Mouse (Mus musculus) limb, embryonic 15.5 days (tissue): Measurements from ENCODE around the gene Sap30l. TPM values are rescaled to one million over a fixed set of nuclear protein-coding genes. Genes with fewer than 3 reads are reported as not detected.
"Not testable (repeated sequence)": the region's sequence is repeated elsewhere in the genome, so short reads cannot be mapped to it uniquely, and the experiment has no call there.

Source experiments
- ATAC-seq: fragments of 200-750 bp; cut with Nextera tagmentation; 2 replicates; pipeline ENCODE4 v1.8.0; 2017; ENCODE audit warnings: low read depth, moderate TSS enrichment; ENCODE audit not compliant: insufficient number of reproducible peaks, low FRiP score, low TSS enrichment
- H3K27ac ChIP-seq: fragments of 300-500 bp; sonication (generic); 2 replicates; pipeline ENCODE4 v1.5.1; 2015; ENCODE audit warnings: moderate library complexity, mild to moderate bottlenecking, inconsistent platforms
- H3K27me3 ChIP-seq: fragments of 300-500 bp; sonication (generic); 2 replicates; pipeline ENCODE4 v1.6.1; 2015; ENCODE audit warnings: inconsistent platforms
- H3K36me3 ChIP-seq: fragments of 300-500 bp; sonication (generic); 2 replicates; pipeline ENCODE4 v1.6.1; 2015; ENCODE audit warnings: inconsistent platforms
- H3K4me1 ChIP-seq: fragments of 300-500 bp; sonication (generic); 2 replicates; pipeline ENCODE4 v1.6.1; 2015; ENCODE audit warnings: inconsistent platforms
- H3K4me2 ChIP-seq: fragments of 300-500 bp; sonication (generic); 2 replicates; pipeline ENCODE4 v1.6.1; 2015; ENCODE audit warnings: mild to moderate bottlenecking, inconsistent platforms
- H3K4me3 ChIP-seq: fragments of 300-500 bp; sonication (generic); 2 replicates; pipeline ENCODE4 v1.5.1; 2015; ENCODE audit warnings: mild to moderate bottlenecking, inconsistent platforms
- H3K9ac ChIP-seq: fragments of 300-500 bp; sonication (generic); 2 replicates; pipeline ENCODE4 v1.6.1; 2015; ENCODE audit warnings: inconsistent platforms
- H3K9me3 ChIP-seq: fragments of 300-500 bp; sonication (generic); 2 replicates; pipeline ENCODE4 v1.6.1; 2016; ENCODE audit warnings: inconsistent platforms
- WGBS: fragments of 180-500 bp; shearing (Covaris S2); methylation state at CpG from one replicate; pipeline ENCODE4 v1.1.7; 2015; 5-methylcytosine and 5-hydroxymethylcytosine counted together
- polyA plus RNA-seq: library from polyadenylated mRNA; unstranded; fragments of >200 nt; fragmentation: Nextera tagmentation; extraction: Ambion mirVana; gene quantifications from 2 replicates; pipeline ENCODE4 v1.2.1, GENCODE M21; 2015

Gene Sap30l
- polyA plus RNA-seq, 1 experiment from 2014 or later: 13.1 TPM

DNA sequence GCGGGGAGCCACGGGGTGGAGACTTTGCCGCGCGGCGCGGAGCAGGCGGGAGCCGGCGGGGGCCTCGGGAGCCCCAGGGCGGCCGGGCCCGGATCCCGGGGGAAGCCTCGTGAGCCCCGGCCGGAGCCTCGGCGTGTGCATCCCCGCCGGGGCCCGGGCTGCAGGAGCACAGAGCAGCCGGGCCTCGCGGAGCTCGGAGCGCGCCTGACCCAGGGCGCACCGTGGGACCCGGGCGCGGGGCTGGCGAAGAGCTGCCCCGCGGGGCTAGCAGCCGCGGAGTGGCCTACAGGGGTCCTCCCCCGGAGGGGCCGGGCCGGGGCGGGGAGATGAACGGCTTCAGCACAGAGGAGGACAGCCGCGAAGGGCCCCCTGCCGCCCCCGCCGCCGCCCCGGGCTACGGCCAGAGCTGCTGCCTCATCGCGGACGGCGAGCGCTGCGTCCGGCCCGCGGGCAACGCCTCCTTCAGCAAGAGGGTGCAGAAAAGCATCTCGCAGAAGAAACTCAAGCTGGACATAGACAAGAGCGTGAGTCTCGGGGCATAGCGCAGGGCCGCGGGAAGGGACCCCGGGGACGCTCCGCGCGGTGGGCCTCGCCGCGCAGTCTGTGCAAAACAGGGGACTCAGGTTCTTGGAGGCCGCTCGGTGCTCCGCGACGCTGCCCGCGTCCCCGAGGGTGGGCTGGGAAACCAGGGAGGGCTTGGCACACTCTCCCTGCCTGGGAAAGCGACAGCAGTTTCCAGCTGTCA lies 501 bp downstream of the Sap30l start:
- Histone ChIP-seq H3K27ac (peak overlapping the region; percentile 76), H3K4me2 (peak overlapping the region; percentile 94), H3K9me3 (no peaks in the 10 kb centered on the region), H3K27me3 (no peaks in the 10 kb centered on the region), H3K9ac (peak overlapping the region; percentile 95), H3K36me3 (peaks cover 8% of the 10 kb centered on the region), H3K4me1 (peaks cover 28% of the 10 kb centered on the region), H3K4me3 (peak overlapping the region; percentile 96)
- WGBS: under 1% methylated on average over 65 of the region's 85 CpGs
- peak; percentile 43 for ATAC-seq

GRCm38 (mm10) chr11:57802511-57802870 lies 1.1 kb downstream of the Sap30l start:
- ATAC-seq: no peak
- H3K36me3 ChIP-seq: peaks cover 12% of the 10 kb centered on the region
- peaks cover 28% of the 10 kb centered on the region for H3K4me1 ChIP-seq
- H3K4me2 ChIP-seq: peak overlapping the region; percentile 94
- H3K4me3 ChIP-seq: peak overlapping the region; percentile 96
- 1% methylated on average over 18 of the region's 18 CpGs for WGBS
- H3K27me3 ChIP-seq: no peaks in the 10 kb centered on the region
- peak overlapping the region; percentile 95 for H3K9ac ChIP-seq
- no peaks in the 10 kb centered on the region for H3K9me3 ChIP-seq
- H3K27ac ChIP-seq: peak overlapping the region; percentile 76

- Histone ChIP-seq H3K9me3 (no peaks in the 10 kb centered on the region), H3K36me3 (peaks cover 31% of the 10 kb centered on the region), H3K27ac (no peak overlapping the region), H3K4me1 (peaks cover 26% of the 10 kb centered on the region), H3K4me2 (no peak overlapping the region), H3K9ac (no peak overlapping the region), H3K4me3 (no peak overlapping the region), H3K27me3 (no peaks in the 10 kb centered on the region)
- ATAC-seq: no peak
- WGBS: 61% methylated on average over 3 of the region's 3 CpGs
These were observed 3.6 kb downstream of the Sap30l start for GRCm38 (mm10) chr11:57805047-57805446.

- no peaks in the 10 kb centered on the region for H3K9me3 ChIP-seq
- 92% methylated on average over 17 of the region's 17 CpGs for WGBS
These were observed 7.7 kb downstream of the Sap30l start for GRCm38 (mm10) chr11:57809017-57809731.

GRCm38 (mm10) chr11:57809732-57810098 lies 8.3 kb downstream of the Sap30l start:
- Histone ChIP-seq H3K27me3 (no peaks in the 10 kb centered on the region), H3K4me2 (no peak overlapping the region), H3K4me3 (no peak overlapping the region), H3K9ac (no peak overlapping the region), H3K4me1 (no peaks in the 10 kb centered on the region), H3K27ac (no peak overlapping the region), H3K9me3 (no peaks in the 10 kb centered on the region), H3K36me3 (peaks cover 47% of the 10 kb centered on the region)
- 89% methylated on average over 8 of the region's 8 CpGs for WGBS
- no peak for ATAC-seq

More at GRCm38 (mm10) chr11:57809017-57809731, 7.7 kb downstream of the Sap30l start:
- Histone ChIP-seq H3K4me1 (no peaks in the 10 kb centered on the region), H3K4me3 (no peak overlapping the region), H3K9ac (no peak overlapping the region), H3K27me3 (no peaks in the 10 kb centered on the region), H3K27ac (no peak overlapping the region), H3K36me3 (peaks cover 47% of the 10 kb centered on the region), H3K4me2 (no peak overlapping the region)
- no peak for ATAC-seq

- Histone ChIP-seq H3K4me2 (no peak overlapping the region), H3K27me3 (no peaks in the 10 kb centered on the region), H3K36me3 (peaks cover 44% of the 10 kb centered on the region), H3K4me3 (no peak overlapping the region), H3K4me1 (no peaks in the 10 kb centered on the region), H3K9ac (no peak overlapping the region), H3K9me3 (no peaks in the 10 kb centered on the region), H3K27ac (no peak overlapping the region)
- no peak for ATAC-seq
- WGBS: 70% methylated on average over 7 of the region's 7 CpGs
These were observed 9.6 kb downstream of the Sap30l start for GRCm38 (mm10) chr11:57811006-57811405.

DNA sequence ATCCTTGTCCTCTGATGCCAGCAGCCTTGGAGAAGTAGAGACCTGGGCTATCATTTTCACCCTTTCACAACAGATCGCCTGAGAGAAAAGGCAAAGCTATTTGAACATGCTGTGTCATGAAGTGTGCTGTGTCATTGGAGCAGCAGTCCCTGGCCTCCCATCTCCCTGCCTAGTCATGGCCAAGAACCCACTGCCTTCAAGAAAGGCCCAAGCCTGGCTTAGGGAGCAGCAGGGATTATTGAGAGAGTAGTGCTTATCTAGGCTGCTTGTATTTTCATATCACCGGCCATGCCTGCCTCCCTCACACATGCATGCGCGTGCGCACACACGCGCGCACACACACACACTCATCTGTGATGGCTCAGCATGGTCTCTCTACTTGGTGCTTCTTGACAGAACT lies 10.8 kb downstream of the Sap30l start:
- Histone ChIP-seq H3K4me2 (no peak overlapping the region), H3K27me3 (no peaks in the 10 kb centered on the region), H3K9me3 (no peaks in the 10 kb centered on the region), H3K9ac (no peak overlapping the region), H3K4me1 (no peaks in the 10 kb centered on the region), H3K36me3 (peaks cover 38% of the 10 kb centered on the region), H3K27ac (no peak overlapping the region), H3K4me3 (no peak overlapping the region)
- no peak for ATAC-seq
- WGBS: 91% methylated on average over 8 of the region's 8 CpGs

- Histone ChIP-seq H3K27ac (no peak overlapping the region), H3K4me2 (no peak overlapping the region), H3K36me3 (peaks cover 27% of the 10 kb centered on the region), H3K4me3 (no peak overlapping the region), H3K27me3 (peaks cover under 1% of the 10 kb centered on the region; the same call in 1 of the 2 replicates), H3K4me1 (no peaks in the 10 kb centered on the region), H3K9me3 (no peaks in the 10 kb centered on the region), H3K9ac (no peak overlapping the region)
- WGBS: 87% methylated on average over 3 of the region's 3 CpGs
- ATAC-seq: no peak
These were observed 12.2 kb downstream of the Sap30l start for GRCm38 (mm10) chr11:57813641-57814040.

GRCm38 (mm10) chr11:57818189-57818588 lies 16.8 kb downstream of the Sap30l start:
- H3K36me3 ChIP-seq: no peaks in the 10 kb centered on the region
- no peaks in the 10 kb centered on the region for H3K9me3 ChIP-seq
- H3K4me3 ChIP-seq: no peak overlapping the region
- peaks cover 9% of the 10 kb centered on the region; the same call in 1 of the 2 replicates for H3K27me3 ChIP-seq
- no peak overlapping the region for H3K27ac ChIP-seq
- no peaks in the 10 kb centered on the region for H3K4me1 ChIP-seq
- no peak overlapping the region for H3K4me2 ChIP-seq
- 75% methylated on average over 4 of the region's 4 CpGs for WGBS
- no peak overlapping the region for H3K9ac ChIP-seq
- ATAC-seq: no peak

DNA sequence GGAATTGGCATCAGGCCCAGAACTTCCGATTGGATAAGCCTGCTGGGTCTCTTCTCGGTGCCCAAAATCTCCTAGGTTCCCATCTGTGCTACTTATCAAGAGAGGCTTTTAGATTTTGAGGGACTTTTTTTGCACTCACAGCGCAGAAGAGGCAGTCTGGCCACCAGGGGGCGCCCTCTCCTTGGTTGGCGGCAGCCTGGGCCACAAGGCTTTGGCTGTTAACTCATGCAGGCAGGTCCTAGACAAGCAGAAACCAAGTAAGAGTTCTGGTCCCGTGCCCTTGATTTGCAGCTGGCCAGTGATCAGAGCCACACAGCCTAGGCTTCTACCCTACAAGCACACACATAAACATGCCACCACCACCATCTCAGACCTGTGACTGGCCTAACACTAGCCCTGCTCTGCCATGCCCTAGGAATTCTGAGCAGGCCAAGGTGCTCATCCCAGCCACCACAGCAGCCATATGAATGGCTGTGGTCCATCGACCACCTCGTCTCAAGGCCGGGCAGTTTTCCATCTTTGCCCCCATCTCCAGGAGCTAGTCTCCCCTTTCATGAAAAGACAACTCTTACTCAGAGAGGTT lies 18.7 kb downstream of the Sap30l start:
- no peak overlapping the region for H3K9ac ChIP-seq
- 26% methylated on average over 9 of the region's 9 CpGs for WGBS
- H3K36me3 ChIP-seq: no peaks in the 10 kb centered on the region
- no peak overlapping the region for H3K27ac ChIP-seq
- 0 out of 2 replicates have a peak, but pooled peaks have one; percentile 52 for ATAC-seq
- peaks cover 9% of the 10 kb centered on the region; the same call in 1 of the 2 replicates for H3K27me3 ChIP-seq
- H3K4me2 ChIP-seq: no peak overlapping the region
- peaks cover 11% of the 10 kb centered on the region; the same call in 1 of the 2 replicates for H3K4me1 ChIP-seq
- no peak overlapping the region for H3K4me3 ChIP-seq
- no peaks in the 10 kb centered on the region for H3K9me3 ChIP-seq

GRCm38 (mm10) chr11:57823159-57823558 lies 21.7 kb downstream of the Sap30l start:
- H3K27ac ChIP-seq, H3K9ac ChIP-seq, H3K36me3 ChIP-seq, H3K4me3 ChIP-seq, ATAC-seq, H3K4me2 ChIP-seq, H3K9me3 ChIP-seq: not testable (repeated sequence)
- Histone ChIP-seq H3K27me3 (peaks cover 28% of the 10 kb centered on the region), H3K4me1 (peaks cover 22% of the 10 kb centered on the region)
- 93% methylated on average over 2 of the region's 2 CpGs for WGBS

DNA sequence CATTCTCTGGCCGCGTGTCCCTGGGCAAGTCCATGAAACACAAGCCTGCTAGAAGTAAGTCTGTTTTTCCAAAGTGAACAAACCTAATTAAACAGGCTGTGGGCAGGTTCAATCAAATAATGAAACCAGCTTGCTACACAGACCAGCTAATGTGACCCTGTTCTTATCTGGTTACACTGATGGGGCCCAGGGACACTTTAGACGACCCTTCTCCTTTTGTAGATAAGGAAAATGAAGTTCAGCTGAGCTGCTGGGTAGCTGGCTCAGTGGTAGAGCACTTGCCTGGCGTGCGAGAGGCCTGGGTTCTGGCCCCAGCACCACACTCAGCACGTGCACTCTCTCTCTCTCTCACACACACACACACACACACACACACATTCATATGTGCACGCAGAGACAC lies 22.3 kb downstream of the Sap30l start:
- H3K4me1 ChIP-seq: peaks cover 27% of the 10 kb centered on the region
- WGBS: 65% methylated on average over 7 of the region's 7 CpGs
- no peak overlapping the region for H3K4me3 ChIP-seq
- H3K27ac ChIP-seq: no peak overlapping the region
- no peak for ATAC-seq
- no peaks in the 10 kb centered on the region for H3K36me3 ChIP-seq
- H3K27me3 ChIP-seq: peaks cover 31% of the 10 kb centered on the region
- H3K9me3 ChIP-seq: no peaks in the 10 kb centered on the region
- no peak overlapping the region for H3K9ac ChIP-seq
- no peak overlapping the region for H3K4me2 ChIP-seq
